Mouse (Mus musculus) embryonic fibroblast, embryonic 13.5 days (primary cell): ENCODE measurements around the gene Plekhg2.

Source experiments
- CTCF ChIP-seq: IDR thresholded peaks from 2 replicates; pipeline ENCODE4 v1.5.1; 2011; ENCODE audit warnings: mild to moderate bottlenecking, control low read depth, low read length, moderate library complexity, borderline replicate concordance; ENCODE audit not compliant: insufficient read depth
- POLR2A ChIP-seq: IDR thresholded peaks from 2 replicates; pipeline ENCODE4 v1.6.1; 2011; ENCODE audit warnings: low read depth, mild to moderate bottlenecking, control low read depth, low read length, moderate library complexity

DNA sequence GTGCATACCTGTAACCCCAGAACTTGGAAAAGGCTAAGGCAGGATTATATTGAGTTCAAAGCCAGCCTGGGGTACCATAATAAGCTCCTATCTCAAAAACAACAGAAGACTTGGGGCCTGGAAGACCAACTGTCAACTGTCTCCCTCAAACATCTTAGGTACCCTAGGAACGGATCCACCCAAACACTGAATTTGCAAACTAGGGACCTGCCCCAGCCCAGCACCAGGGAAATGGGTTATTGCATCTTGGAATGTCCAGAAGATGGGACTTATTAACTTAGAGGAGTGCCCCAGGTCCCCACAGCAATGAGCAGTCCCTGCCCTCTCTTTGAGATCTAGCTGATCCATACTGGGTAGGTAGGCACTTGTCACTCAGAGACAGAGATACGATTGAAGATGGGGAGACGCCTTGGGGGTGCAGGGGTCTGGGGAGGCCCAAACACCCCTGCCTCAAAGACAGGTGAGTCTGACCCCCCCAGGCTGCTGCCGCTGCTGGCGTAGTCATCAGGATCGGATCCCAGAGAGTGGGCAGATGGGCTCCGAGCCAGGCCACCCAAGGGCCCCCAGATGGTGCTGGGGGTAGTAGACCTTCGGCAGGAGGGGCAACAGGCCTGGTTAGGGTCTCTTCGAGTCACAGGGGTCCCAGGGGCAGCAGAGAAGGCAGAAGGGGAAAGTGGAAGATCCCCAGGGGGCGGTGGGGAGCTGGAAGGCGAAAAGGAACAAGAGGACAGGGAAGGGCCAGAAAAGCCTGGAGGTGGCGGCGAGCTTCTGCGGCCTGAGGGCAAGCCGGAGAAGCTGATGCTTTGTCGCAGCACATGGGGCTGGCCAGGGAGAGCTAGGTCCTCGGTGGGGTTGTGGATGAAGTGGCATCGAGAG lies 5.0 kb upstream of the Plekhg2 start:
- TF ChIP-seq CTCF (no peak), POLR2A (no peak)
